Mouse (Mus musculus): ENCODE measurements around the gene Slc22a18. TPM values are rescaled to one million over a fixed set of nuclear protein-coding genes. Genes with fewer than 3 reads are reported as not detected.
"Not testable (repeated sequence)": the region's sequence is repeated elsewhere in the genome, so short reads cannot be mapped to it uniquely, and the experiment has no call there.

Slc22a18 gene
- total and polyA plus RNA-seq, 2 experiments from 2014 or later, result 0.71 to 1.7 TPM

DNA sequence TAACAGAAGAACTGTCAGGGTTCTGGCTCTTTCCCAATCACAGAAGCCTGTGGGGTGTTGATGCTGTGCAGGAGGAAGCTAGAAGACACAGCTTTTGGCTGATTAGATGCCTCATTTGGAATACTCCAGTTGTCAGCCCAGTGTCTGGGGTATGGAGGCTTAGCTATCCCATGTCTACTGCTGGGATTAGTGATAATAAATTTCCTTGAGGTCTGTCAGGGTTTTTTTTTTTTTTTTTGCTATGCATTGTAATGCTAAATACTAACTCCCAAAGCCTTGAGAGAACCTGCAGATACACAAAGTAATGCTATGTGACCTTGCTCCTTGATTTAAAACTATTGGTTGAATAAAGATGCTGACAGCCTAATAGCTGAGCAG is 37.8 kb downstream of the Slc22a18 start:
- TF ChIP-seq CTCF (IDR thresholded peaks at IDR 0.05; ENCODE audit: low read depth), result no peak
- ATAC-seq, result no peak

GRCm38 (mm10) chr7:143513763-143514415 is 40.4 kb downstream of the Slc22a18 start:
- peaks cover 57% of the 10 kb centered on the region for H3K36me3 ChIP-seq (ENCODE audit: insufficient read depth)
- ATAC-seq, result no peak
- H3K9ac ChIP-seq, result no peak overlapping the region
- DNase-seq, result no peak
- H3K27me3 ChIP-seq (ENCODE audit: insufficient read depth, low read length), result no peaks in the 10 kb centered on the region
- no peak overlapping the region for H3K4me2 ChIP-seq (ENCODE audit: low read depth)
- H3K27ac ChIP-seq (ENCODE audit: low read depth, low read length), result no peak overlapping the region
- H3K4me3 ChIP-seq (ENCODE audit: low read depth, low read length), result no peak overlapping the region
- no peaks in the 10 kb centered on the region for H3K9me3 ChIP-seq (ENCODE audit: low read length)
- 90% methylated on average over 10 of the region's 10 CpGs for WGBS
- no peak for TF ChIP-seq CTCF (IDR thresholded peaks at IDR 0.05; ENCODE audit: low read depth)
- H3K4me1 ChIP-seq (ENCODE audit: insufficient read depth), result no peaks in the 10 kb centered on the region

More for the DNA sequence above, 37.8 kb downstream of the Slc22a18 start:
- DNase-seq, result no peak
- Histone ChIP-seq H3K9ac (no peak overlapping the region), H3K4me2 (ENCODE audit: low read depth) (no peak overlapping the region), H3K27me3 (ENCODE audit: insufficient read depth, low read length) (no peaks in the 10 kb centered on the region), H3K4me1 (ENCODE audit: insufficient read depth) (no peaks in the 10 kb centered on the region), H3K27ac (ENCODE audit: low read depth, low read length) (no peak overlapping the region), H3K4me3 (ENCODE audit: low read depth, low read length) (no peak overlapping the region), H3K9me3 (ENCODE audit: low read length) (no peaks in the 10 kb centered on the region), H3K36me3 (ENCODE audit: insufficient read depth) (peaks cover 31% of the 10 kb centered on the region)

GRCm38 (mm10) chr7:143514416-143514768 is 40.9 kb downstream of the Slc22a18 start:
- TF ChIP-seq CTCF (IDR thresholded peaks at IDR 0.05; ENCODE audit: low read depth), result no peak
- peaks cover 62% of the 10 kb centered on the region for H3K36me3 ChIP-seq (ENCODE audit: insufficient read depth)
- WGBS, result 94% methylated on average over 4 of the region's 4 CpGs

DNA sequence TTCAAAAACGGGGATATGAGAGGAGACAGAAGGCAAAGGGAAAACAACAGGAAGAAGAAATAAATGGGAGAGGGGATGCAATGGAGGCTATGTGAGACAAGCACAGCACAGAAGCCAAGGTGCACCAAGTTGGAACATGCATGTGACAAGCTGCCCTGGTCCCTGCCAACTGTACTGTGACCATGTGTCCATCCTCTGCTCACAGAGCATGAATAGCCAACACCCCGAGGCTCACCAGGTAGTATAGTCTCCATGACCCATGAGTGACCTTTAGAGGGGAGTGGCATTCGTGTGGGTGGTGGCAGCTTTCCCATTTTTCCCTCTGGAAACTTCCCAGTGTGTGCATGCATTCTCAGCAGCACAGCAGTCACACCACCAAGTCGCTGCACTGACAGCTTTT is 45.8 kb downstream of the Slc22a18 start:
- Histone ChIP-seq H3K36me3 (ENCODE audit: insufficient read depth) (peaks cover 93% of the 10 kb centered on the region), H3K27me3 (ENCODE audit: insufficient read depth, low read length) (no peaks in the 10 kb centered on the region), H3K27ac (ENCODE audit: low read depth, low read length) (no peak overlapping the region), H3K9ac (no peak overlapping the region), H3K4me2 (ENCODE audit: low read depth) (no peak overlapping the region), H3K4me3 (ENCODE audit: low read depth, low read length) (no peak overlapping the region), H3K9me3 (ENCODE audit: low read length) (no peaks in the 10 kb centered on the region), H3K4me1 (ENCODE audit: insufficient read depth) (no peaks in the 10 kb centered on the region)
- DNase-seq, result no peak
- no peak for ATAC-seq
- no peak for TF ChIP-seq CTCF (IDR thresholded peaks at IDR 0.05; ENCODE audit: low read depth)
- 90% methylated on average over 4 of the region's 4 CpGs for WGBS

More at GRCm38 (mm10) chr7:143514416-143514768, 40.9 kb downstream of the Slc22a18 start:
- DNase-seq (no peak), ATAC-seq (no peak)
- H3K27ac ChIP-seq (ENCODE audit: low read depth, low read length), result no peak overlapping the region
- no peaks in the 10 kb centered on the region for H3K9me3 ChIP-seq (ENCODE audit: low read length)
- H3K4me3 ChIP-seq (ENCODE audit: low read depth, low read length), result no peak overlapping the region
- H3K27me3 ChIP-seq (ENCODE audit: insufficient read depth, low read length), result no peaks in the 10 kb centered on the region
- H3K4me2 ChIP-seq (ENCODE audit: low read depth), result no peak overlapping the region
- H3K4me1 ChIP-seq (ENCODE audit: insufficient read depth), result no peaks in the 10 kb centered on the region
- no peak overlapping the region for H3K9ac ChIP-seq

GRCm38 (mm10) chr7:143532410-143532809 is 58.9 kb downstream of the Slc22a18 start:
- ATAC-seq (no peak), DNase-seq (no peak)
- no peak for TF ChIP-seq CTCF (IDR thresholded peaks at IDR 0.05; ENCODE audit: low read depth)
- Histone ChIP-seq H3K27me3 (ENCODE audit: insufficient read depth, low read length) (no peaks in the 10 kb centered on the region), H3K9me3 (ENCODE audit: low read length) (no peaks in the 10 kb centered on the region), H3K9ac (no peak overlapping the region), H3K4me3 (ENCODE audit: low read depth, low read length) (no peak overlapping the region), H3K4me2 (ENCODE audit: low read depth) (no peak overlapping the region), H3K27ac (ENCODE audit: low read depth, low read length) (no peak overlapping the region), H3K36me3 (ENCODE audit: insufficient read depth) (peaks cover 89% of the 10 kb centered on the region), H3K4me1 (ENCODE audit: insufficient read depth) (no peaks in the 10 kb centered on the region)
- WGBS, result 86% methylated on average over 1 of the region's 1 CpGs

GRCm38 (mm10) chr7:143533284-143533683 is 59.7 kb downstream of the Slc22a18 start:
- Histone ChIP-seq H3K9me3 (ENCODE audit: low read length) (no peaks in the 10 kb centered on the region), H3K4me3 (ENCODE audit: low read depth, low read length) (no peak overlapping the region), H3K4me2 (ENCODE audit: low read depth) (no peak overlapping the region), H3K4me1 (ENCODE audit: insufficient read depth) (no peaks in the 10 kb centered on the region), H3K36me3 (ENCODE audit: insufficient read depth) (peaks cover 89% of the 10 kb centered on the region), H3K9ac (no peak overlapping the region), H3K27ac (ENCODE audit: low read depth, low read length) (no peak overlapping the region), H3K27me3 (ENCODE audit: insufficient read depth, low read length) (no peaks in the 10 kb centered on the region)
- WGBS, result 87% methylated on average over 2 of the region's 2 CpGs
- DNase-seq (no peak), ATAC-seq (no peak)
- no peak for TF ChIP-seq CTCF (IDR thresholded peaks at IDR 0.05; ENCODE audit: low read depth)

- 85% methylated on average over 3 of the region's 3 CpGs for WGBS
Observed at GRCm38 (mm10) chr7:143536251-143536650, 62.7 kb downstream of the Slc22a18 start.

GRCm38 (mm10) chr7:143538229-143538628 is 64.7 kb downstream of the Slc22a18 start:
- not testable (repeated sequence) for H3K9me3 ChIP-seq (ENCODE audit: low read length); H3K27ac ChIP-seq (ENCODE audit: low read depth, low read length); ATAC-seq; DNase-seq; H3K27me3 ChIP-seq (ENCODE audit: insufficient read depth, low read length); H3K4me2 ChIP-seq (ENCODE audit: low read depth); H3K4me3 ChIP-seq (ENCODE audit: low read depth, low read length); H3K4me1 ChIP-seq (ENCODE audit: insufficient read depth); H3K9ac ChIP-seq
- WGBS, result 93% methylated on average over 6 of the region's 6 CpGs
- peaks cover 54% of the 10 kb centered on the region for H3K36me3 ChIP-seq (ENCODE audit: insufficient read depth)

More at GRCm38 (mm10) chr7:143536251-143536650, 62.7 kb downstream of the Slc22a18 start:
- no peak overlapping the region for H3K4me3 ChIP-seq (ENCODE audit: low read depth, low read length)
- DNase-seq (no peak), ATAC-seq (no peak)
- H3K27me3 ChIP-seq (ENCODE audit: insufficient read depth, low read length), result no peaks in the 10 kb centered on the region
- no peaks in the 10 kb centered on the region for H3K9me3 ChIP-seq (ENCODE audit: low read length)
- no peak for TF ChIP-seq CTCF (IDR thresholded peaks at IDR 0.05; ENCODE audit: low read depth)
- peaks cover 73% of the 10 kb centered on the region for H3K36me3 ChIP-seq (ENCODE audit: insufficient read depth)
- no peaks in the 10 kb centered on the region for H3K4me1 ChIP-seq (ENCODE audit: insufficient read depth)
- no peak overlapping the region for H3K9ac ChIP-seq
- no peak overlapping the region for H3K27ac ChIP-seq (ENCODE audit: low read depth, low read length)
- H3K4me2 ChIP-seq (ENCODE audit: low read depth), result no peak overlapping the region
